Mouse (Mus musculus): ENCODE data around the gene Snx9.
A peak's percentile ranks its signal among the peaks of the same experiment; 100 is the strongest.

Gene Snx9

GRCm38 (mm10) chr17:5830832-5831231, 10.3 kb upstream of the Snx9 start:
- peaks cover 10% of the 10 kb centered on the region for H3K4me1 ChIP-seq (replicated peaks; ENCODE audit: low read depth, low read length)
- H3K27me3 ChIP-seq (ENCODE audit: insufficient read depth, low read length), result no peaks in the 10 kb centered on the region
- TF ChIP-seq POU5F1 (IDR thresholded peaks at IDR 0.05; ENCODE audit: borderline replicate concordance, low read length) (no peak), NANOG (IDR thresholded peaks at IDR 0.05; ENCODE audit: borderline replicate concordance, low read length) (no peak), CTCF (conservative IDR thresholded peaks at IDR 0.05; ENCODE audit: low read length) (no peak)
- no peaks in the 10 kb centered on the region for H3K9me3 ChIP-seq (ENCODE audit: low read length)
- H3K4me3 ChIP-seq (replicated peaks; ENCODE audit: low read length), result no peak overlapping the region
- peaks cover 11% of the 10 kb centered on the region for H3K36me3 ChIP-seq (ENCODE audit: insufficient read depth, low read length)

GRCm38 (mm10) chr17:5831257-5831806, 9.8 kb upstream of the Snx9 start:
- Histone ChIP-seq H3K27me3 (ENCODE audit: insufficient read depth, low read length) (no peaks in the 10 kb centered on the region), H3K36me3 (ENCODE audit: insufficient read depth, low read length) (peaks cover 11% of the 10 kb centered on the region), H3K4me1 (replicated peaks; ENCODE audit: low read depth, low read length) (peaks cover 10% of the 10 kb centered on the region), H3K4me3 (replicated peaks; ENCODE audit: low read length) (no peak overlapping the region), H3K9me3 (ENCODE audit: low read length) (no peaks in the 10 kb centered on the region)
- no peak for TF ChIP-seq NANOG (IDR thresholded peaks at IDR 0.05; ENCODE audit: borderline replicate concordance, low read length)
- no peak for TF ChIP-seq CTCF (conservative IDR thresholded peaks at IDR 0.05; ENCODE audit: low read length)
- TF ChIP-seq POU5F1 (IDR thresholded peaks at IDR 0.05; ENCODE audit: borderline replicate concordance, low read length), result no peak

- H3K9me3 ChIP-seq (ENCODE audit: low read length), result no peaks in the 10 kb centered on the region
- H3K4me3 ChIP-seq (replicated peaks; ENCODE audit: low read length), result no peak overlapping the region
- H3K4me1 ChIP-seq (replicated peaks; ENCODE audit: low read depth, low read length), result 0 out of 2 replicates have a peak, but pooled peaks cover under 1% of the 10 kb centered on the region
- peaks cover 11% of the 10 kb centered on the region for H3K36me3 ChIP-seq (ENCODE audit: insufficient read depth, low read length)
- H3K27me3 ChIP-seq (ENCODE audit: insufficient read depth, low read length), result no peaks in the 10 kb centered on the region
- TF ChIP-seq CTCF (conservative IDR thresholded peaks at IDR 0.05; ENCODE audit: low read length) (no peak), POU5F1 (IDR thresholded peaks at IDR 0.05; ENCODE audit: borderline replicate concordance, low read length) (no peak), NANOG (IDR thresholded peaks at IDR 0.05; ENCODE audit: borderline replicate concordance, low read length) (no peak)
These were observed 7.0 kb upstream of the Snx9 start for GRCm38 (mm10) chr17:5834166-5834565.

GRCm38 (mm10) chr17:5834798-5835328, 6.3 kb upstream of the Snx9 start:
- TF ChIP-seq NANOG (IDR thresholded peaks at IDR 0.05; ENCODE audit: borderline replicate concordance, low read length) (no peak), POU5F1 (IDR thresholded peaks at IDR 0.05; ENCODE audit: borderline replicate concordance, low read length) (no peak), CTCF (conservative IDR thresholded peaks at IDR 0.05; ENCODE audit: low read length) (no peak)
- Histone ChIP-seq H3K4me3 (replicated peaks; ENCODE audit: low read length) (no peak overlapping the region), H3K4me1 (replicated peaks; ENCODE audit: low read depth, low read length) (peaks cover 4% of the 10 kb centered on the region), H3K36me3 (ENCODE audit: insufficient read depth, low read length) (peaks cover 11% of the 10 kb centered on the region), H3K27me3 (ENCODE audit: insufficient read depth, low read length) (no peaks in the 10 kb centered on the region), H3K9me3 (ENCODE audit: low read length) (no peaks in the 10 kb centered on the region)

GRCm38 (mm10) chr17:5839549-5840240, 1.4 kb upstream of the Snx9 start:
- Histone ChIP-seq H3K4me1 (replicated peaks; ENCODE audit: low read depth, low read length) (peaks cover 30% of the 10 kb centered on the region), H3K4me3 (replicated peaks; ENCODE audit: low read length) (peak overlapping the region; percentile 83; the same call in 1 of the 2 replicates), H3K27me3 (ENCODE audit: insufficient read depth, low read length) (no peaks in the 10 kb centered on the region), H3K9me3 (ENCODE audit: low read length) (no peaks in the 10 kb centered on the region), H3K36me3 (ENCODE audit: insufficient read depth, low read length) (peaks cover 26% of the 10 kb centered on the region)
- TF ChIP-seq NANOG (IDR thresholded peaks at IDR 0.05; ENCODE audit: borderline replicate concordance, low read length), result no peak
- no peak for TF ChIP-seq POU5F1 (IDR thresholded peaks at IDR 0.05; ENCODE audit: borderline replicate concordance, low read length)
- TF ChIP-seq CTCF (conservative IDR thresholded peaks at IDR 0.05; ENCODE audit: low read length), result no peak

GRCm38 (mm10) chr17:5840550-5841127, 490 bp upstream of the Snx9 start:
- H3K27me3 ChIP-seq (ENCODE audit: insufficient read depth, low read length), result no peaks in the 10 kb centered on the region
- no peak for TF ChIP-seq CTCF (conservative IDR thresholded peaks at IDR 0.05; ENCODE audit: low read length)
- TF ChIP-seq POU5F1 (IDR thresholded peaks at IDR 0.05; ENCODE audit: borderline replicate concordance, low read length), result no peak
- no peak for TF ChIP-seq NANOG (IDR thresholded peaks at IDR 0.05; ENCODE audit: borderline replicate concordance, low read length)
- H3K4me1 ChIP-seq (replicated peaks; ENCODE audit: low read depth, low read length), result peaks cover 40% of the 10 kb centered on the region
- no peaks in the 10 kb centered on the region for H3K9me3 ChIP-seq (ENCODE audit: low read length)
- H3K4me3 ChIP-seq (replicated peaks; ENCODE audit: low read length), result peak overlapping the region; percentile 83
- H3K36me3 ChIP-seq (ENCODE audit: insufficient read depth, low read length), result peaks cover 31% of the 10 kb centered on the region

GRCm38 (mm10) chr17:5841943-5842273, 779 bp downstream of the Snx9 start:
- Histone ChIP-seq H3K9me3 (ENCODE audit: low read length) (no peaks in the 10 kb centered on the region), H3K27me3 (ENCODE audit: insufficient read depth, low read length) (no peaks in the 10 kb centered on the region), H3K4me1 (replicated peaks; ENCODE audit: low read depth, low read length) (peaks cover 52% of the 10 kb centered on the region), H3K4me3 (replicated peaks; ENCODE audit: low read length) (peak overlapping the region; percentile 83), H3K36me3 (ENCODE audit: insufficient read depth, low read length) (peaks cover 42% of the 10 kb centered on the region)
- TF ChIP-seq CTCF (conservative IDR thresholded peaks at IDR 0.05; ENCODE audit: low read length), result no peak

- no peaks in the 10 kb centered on the region for H3K9me3 ChIP-seq (ENCODE audit: low read length)
- TF ChIP-seq CTCF (conservative IDR thresholded peaks at IDR 0.05; ENCODE audit: low read length) (no peak), NANOG (IDR thresholded peaks at IDR 0.05; ENCODE audit: borderline replicate concordance, low read length) (no peak), POU5F1 (IDR thresholded peaks at IDR 0.05; ENCODE audit: borderline replicate concordance, low read length) (no peak)
- H3K27me3 ChIP-seq (ENCODE audit: insufficient read depth, low read length), result no peaks in the 10 kb centered on the region
- H3K36me3 ChIP-seq (ENCODE audit: insufficient read depth, low read length), result peaks cover 42% of the 10 kb centered on the region
- no peak overlapping the region for H3K4me3 ChIP-seq (replicated peaks; ENCODE audit: low read length)
- peaks cover 63% of the 10 kb centered on the region for H3K4me1 ChIP-seq (replicated peaks; ENCODE audit: low read depth, low read length)
These were observed 2.0 kb downstream of the Snx9 start for GRCm38 (mm10) chr17:5842988-5843640.

Data from E14TG2a.4 (cell line).